Mouse (Mus musculus) liver, adult (tissue): ENCODE measurements around the gene Dop1b.

Source experiments
- GATA4 ChIP-seq: IDR thresholded peaks from 2 replicates; pipeline ENCODE4 v1.6.1; 2014; ENCODE audit warnings: mild to moderate bottlenecking, low read length; ENCODE audit not compliant: insufficient replicate concordance

Gene Dop1b

GRCm38 (mm10) chr16:93799071-93799470 lies 87.4 kb downstream of the Dop1b start:
- TF ChIP-seq GATA4, result no peak

GRCm38 (mm10) chr16:93799936-93800335 lies 88.2 kb downstream of the Dop1b start:
- TF ChIP-seq GATA4, result no peak

- no peak for TF ChIP-seq GATA4
Measured at GRCm38 (mm10) chr16:93807167-93807566, 95.5 kb downstream of the Dop1b start.

GRCm38 (mm10) chr16:93807961-93808554 lies 96.4 kb downstream of the Dop1b start:
- peak; percentile 86 for TF ChIP-seq GATA4

DNA sequence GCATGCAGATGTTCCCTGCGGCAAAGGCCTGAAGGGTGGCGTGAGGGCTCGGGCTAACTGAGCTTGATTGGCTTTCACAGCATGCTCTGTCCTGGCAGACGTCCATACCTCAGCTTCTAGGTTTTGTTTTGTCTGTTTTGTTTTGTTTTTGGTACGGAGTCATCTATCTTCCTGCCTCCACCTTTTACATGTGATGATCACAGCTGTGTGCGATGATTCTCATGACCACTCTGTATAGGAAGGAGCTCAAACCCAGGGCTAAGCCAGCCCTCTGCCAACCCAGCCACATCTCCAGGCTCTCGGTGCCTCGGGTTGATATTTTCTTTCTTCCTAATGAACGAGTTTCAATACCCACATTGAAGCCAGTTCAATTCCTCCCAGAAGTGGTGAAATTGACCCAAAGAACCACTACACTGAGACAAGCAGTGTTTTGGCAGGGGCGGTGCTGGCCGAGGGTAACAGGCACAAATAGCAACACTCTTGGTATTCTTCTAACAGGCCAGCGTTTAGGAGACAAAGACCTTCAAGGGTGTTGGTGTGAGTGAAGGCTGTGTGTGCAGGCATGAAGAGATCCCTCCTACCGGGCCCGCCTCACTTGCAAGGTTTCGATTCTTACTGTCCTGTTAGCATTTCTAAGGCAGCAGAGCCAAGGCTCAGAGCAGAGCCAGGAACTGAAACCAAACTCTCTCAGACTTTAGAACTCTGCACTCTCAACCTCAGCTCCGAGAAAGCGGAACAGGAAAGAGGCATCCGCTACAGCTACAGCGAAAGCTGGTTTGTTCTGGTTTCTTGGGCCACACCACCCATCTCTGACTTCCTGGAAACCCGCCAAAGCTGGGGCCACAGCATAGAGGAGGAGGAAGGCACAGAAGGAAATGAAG lies 104.4 kb downstream of the Dop1b start:
- TF ChIP-seq GATA4, result no peak

DNA sequence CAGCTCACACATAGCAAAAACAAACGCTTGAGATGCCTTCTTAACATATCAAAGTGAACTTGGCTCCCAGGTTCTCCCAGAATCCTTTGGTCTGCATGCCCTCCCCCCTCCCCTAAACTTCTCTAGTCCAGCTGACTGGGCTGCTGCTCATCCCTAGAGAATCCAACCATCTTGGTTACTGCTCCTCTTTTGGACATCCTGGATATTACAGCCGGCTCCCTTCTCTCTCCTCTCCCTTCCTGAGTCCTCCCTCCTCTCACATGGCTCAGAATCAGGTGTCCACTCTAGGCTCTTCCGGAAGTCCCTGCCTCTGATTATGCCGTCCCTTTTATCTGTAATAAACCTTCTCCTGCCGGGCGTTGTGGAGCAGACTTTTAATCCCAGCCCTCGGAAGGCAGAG lies 105.2 kb downstream of the Dop1b start:
- peak; percentile 49; the same call in 1 of the 2 replicates for TF ChIP-seq GATA4

GRCm38 (mm10) chr16:93817371-93817770 lies 105.7 kb downstream of the Dop1b start:
- no peak for TF ChIP-seq GATA4

GRCm38 (mm10) chr16:93818691-93819324 lies 107.1 kb downstream of the Dop1b start:
- TF ChIP-seq GATA4, result no peak

- TF ChIP-seq GATA4, result no peak
Measured at GRCm38 (mm10) chr16:93819325-93819696, 107.6 kb downstream of the Dop1b start.

GRCm38 (mm10) chr16:93820040-93820439 lies 108.3 kb downstream of the Dop1b start:
- no peak for TF ChIP-seq GATA4

- TF ChIP-seq GATA4, result no peak
Measured at GRCm38 (mm10) chr16:93821706-93822105, 110.0 kb downstream of the Dop1b start.

DNA sequence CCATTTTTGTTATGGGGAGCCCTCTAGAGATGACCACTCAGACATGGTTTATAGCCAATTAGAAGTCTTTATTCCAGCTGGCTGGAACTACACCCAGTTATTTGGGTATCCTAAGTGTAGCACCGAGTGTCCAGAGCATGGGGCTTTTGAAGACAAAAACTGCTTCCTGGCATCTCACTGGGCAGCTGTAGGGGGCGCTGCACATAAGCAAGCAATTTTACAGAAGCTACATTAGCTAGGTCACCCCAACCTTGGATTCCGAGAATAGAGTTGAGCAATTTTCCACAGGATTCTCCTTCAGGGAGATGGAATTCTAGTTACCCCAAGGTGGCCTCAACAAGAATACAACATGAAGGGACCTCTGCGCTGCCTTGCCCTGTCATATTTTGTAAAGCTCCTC lies 113.1 kb downstream of the Dop1b start:
- TF ChIP-seq GATA4, result no peak

GRCm38 (mm10) chr16:93825463-93825862 lies 113.8 kb downstream of the Dop1b start:
- no peak for TF ChIP-seq GATA4

GRCm38 (mm10) chr16:93826054-93826453 lies 114.3 kb downstream of the Dop1b start:
- no peak for TF ChIP-seq GATA4

GRCm38 (mm10) chr16:93826909-93827308 lies 115.2 kb downstream of the Dop1b start:
- no peak for TF ChIP-seq GATA4

GRCm38 (mm10) chr16:93829526-93829925 lies 117.8 kb downstream of the Dop1b start:
- no peak for TF ChIP-seq GATA4

DNA sequence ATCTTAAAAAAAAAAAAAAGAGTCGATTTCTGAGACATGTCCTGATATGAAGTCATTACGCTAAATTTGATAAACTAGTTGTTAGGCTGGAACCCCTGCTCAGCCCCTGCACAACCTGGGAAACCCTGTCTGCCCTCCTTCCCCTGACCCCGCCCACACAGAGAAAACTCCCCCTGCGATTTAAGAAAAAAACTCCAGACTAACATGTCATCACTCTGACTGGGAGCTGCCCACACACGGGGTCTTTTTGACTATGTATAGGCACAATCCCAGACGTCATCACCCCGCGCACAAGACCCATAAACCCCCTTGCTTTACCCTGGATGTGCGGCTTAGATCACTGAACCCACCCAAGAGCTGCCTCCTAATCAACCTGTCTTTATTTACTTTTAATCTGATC lies 118.4 kb downstream of the Dop1b start:
- TF ChIP-seq GATA4, result no peak

DNA sequence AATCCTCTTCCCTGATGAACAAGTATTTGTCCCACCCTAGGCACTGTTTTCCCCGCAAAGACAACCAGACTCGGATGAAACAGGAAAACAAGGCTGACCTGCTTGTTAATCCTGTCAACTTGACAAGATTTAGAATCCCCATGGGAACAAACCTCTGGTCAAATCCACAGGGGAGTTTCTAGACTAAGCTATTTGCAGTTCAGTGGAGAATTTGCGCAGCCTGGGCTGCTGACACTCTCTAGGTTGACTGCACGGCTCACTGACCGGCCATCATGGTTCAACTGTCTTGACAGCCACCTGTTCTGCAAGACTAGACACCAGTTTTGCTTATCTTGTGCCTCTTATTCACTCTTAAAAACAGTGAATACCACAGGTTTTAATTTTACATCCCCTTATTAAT lies 119.2 kb downstream of the Dop1b start:
- no peak for TF ChIP-seq GATA4
